Mouse (Mus musculus) heart, postnatal 0 days (tissue): ENCODE measurements at regions not wholly inside any gene's neighbourhood (a gene's known extent, or its start where the extent isn't known, plus 50 kb on each side); places are given as distances from the start of the nearest gene placed in this dataset.

Source experiments
- CTCF ChIP-seq: IDR thresholded peaks from 2 replicates; pipeline ENCODE4 v1.5.1; 2016; ENCODE audit warnings: antibody characterized with exemption, control low read depth, low read depth
- EP300 ChIP-seq: IDR thresholded peaks from 2 replicates; pipeline ENCODE4 v1.6.1; 2016; ENCODE audit warnings: antibody characterized with exemption, low read depth

DNA sequence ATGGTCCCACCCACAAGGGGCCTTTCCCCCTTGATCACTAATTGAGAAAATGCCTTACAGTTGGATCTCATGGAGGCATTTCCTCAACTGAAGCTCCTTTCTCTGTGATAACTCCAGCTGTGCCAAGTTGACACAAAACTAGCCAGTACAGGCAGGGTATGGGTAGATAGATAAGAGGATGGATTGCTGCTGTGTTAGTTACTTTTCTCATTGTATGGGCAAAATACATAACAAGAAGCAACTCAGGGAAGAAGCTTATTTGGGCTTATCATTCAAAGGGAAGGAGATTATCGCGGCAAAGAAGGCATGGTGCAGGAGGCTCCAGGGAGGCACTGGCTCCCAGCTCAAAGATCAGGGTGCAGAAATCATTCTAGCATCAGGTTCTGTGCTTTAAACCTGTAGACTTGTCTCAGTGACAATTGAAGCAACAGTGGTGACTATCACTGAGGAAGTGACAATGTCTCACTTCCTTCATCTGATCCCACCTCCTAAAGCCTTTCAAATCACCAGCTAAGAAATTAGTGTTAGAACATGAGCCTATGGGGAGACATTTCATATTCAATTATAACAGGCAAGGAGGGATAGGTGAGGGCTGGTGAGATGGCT is 83.8 kb downstream of the 1810010D01Rik start:
- TF ChIP-seq CTCF (no peak), EP300 (no peak)
